Mouse (Mus musculus): ENCODE results near the gene Pecam1. TPM values are rescaled to one million over a fixed set of nuclear protein-coding genes. Genes with fewer than 3 reads are reported as not detected.
"Not testable (repeated sequence)": the region's sequence is repeated elsewhere in the genome, so short reads cannot be mapped to it uniquely, and the experiment has no call there.

The Pecam1 gene
- polyA plus RNA-seq, 1 experiment from 2014 or later: 20.2 TPM

DNA sequence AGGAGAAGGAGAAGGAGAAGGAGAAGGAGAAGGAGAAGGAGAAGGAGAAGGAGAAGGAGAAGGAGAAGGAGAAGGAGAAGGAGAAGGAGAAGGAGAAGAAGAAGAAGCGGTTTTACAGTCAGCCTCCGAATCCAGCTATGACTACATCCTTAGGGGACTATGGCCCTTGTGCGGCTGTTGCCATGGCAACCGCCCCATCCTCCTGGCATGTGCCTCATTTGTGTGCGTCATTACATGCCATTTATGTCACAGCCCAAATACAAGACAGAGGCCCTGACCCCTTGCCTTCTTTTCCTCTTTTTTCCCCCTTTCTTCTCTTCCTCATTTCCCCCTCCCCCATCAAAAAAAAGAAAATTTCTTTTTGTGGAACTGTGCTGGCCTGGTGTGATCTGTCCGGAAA is 9.2 kb downstream of the Pecam1 start:
- WGBS: 75% methylated on average over 6 of the region's 6 CpGs
- TF ChIP-seq EP300 (optimal IDR thresholded peaks at IDR 0.05): no peak
- no peak for TF ChIP-seq CTCF (IDR thresholded peaks at IDR 0.05; ENCODE audit: low read depth)

DNA sequence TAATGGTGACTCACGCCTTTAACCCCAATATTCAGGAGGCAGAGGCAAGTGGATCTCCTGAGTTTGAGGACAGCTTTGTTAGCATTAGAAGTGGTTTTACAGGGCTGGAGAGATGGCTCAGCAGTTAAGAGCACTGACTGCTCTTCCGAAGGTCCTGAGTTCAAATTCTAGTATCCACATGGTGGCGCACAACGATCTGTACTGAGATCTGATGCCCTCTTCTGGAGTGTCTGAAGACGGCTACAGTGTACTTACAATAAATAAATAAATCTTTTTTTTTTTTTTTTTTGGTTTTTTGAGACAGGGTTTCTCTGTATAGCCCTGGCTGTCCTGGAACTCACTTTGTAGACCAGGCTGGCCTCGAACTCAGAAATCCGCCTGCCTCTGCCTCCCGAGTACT is 9.7 kb downstream of the Pecam1 start:
- not testable (repeated sequence) for ATAC-seq (ENCODE audit: low FRiP score, low TSS enrichment); H3K4me2 ChIP-seq (replicated peaks; ENCODE audit: low read depth)
- 92% methylated on average over 5 of the region's 8 CpGs for WGBS

More for the DNA sequence above, 9.2 kb downstream of the Pecam1 start:
- no peak for ATAC-seq (ENCODE audit: low FRiP score, low TSS enrichment)
- H3K9ac ChIP-seq (ENCODE audit: low read length): no peak overlapping the region
- no peak for DNase-seq (ENCODE audit: low spot score)
- H3K9me3 ChIP-seq (ENCODE audit: control insufficient read depth, low read length): no peaks in the 10 kb centered on the region
- no peak overlapping the region for H3K4me3 ChIP-seq (ENCODE audit: low read depth, low read length)
- H3K27me3 ChIP-seq (ENCODE audit: control insufficient read depth, insufficient read depth, low read length): no peaks in the 10 kb centered on the region
- H3K36me3 ChIP-seq (ENCODE audit: control insufficient read depth, insufficient read depth, low read length): no peaks in the 10 kb centered on the region
- no peaks in the 10 kb centered on the region for H3K4me1 ChIP-seq (replicated peaks; ENCODE audit: control insufficient read depth, insufficient read depth)
- H3K27ac ChIP-seq (replicated peaks): no peak overlapping the region
- H3K4me2 ChIP-seq (replicated peaks; ENCODE audit: low read depth): no peak overlapping the region

DNA sequence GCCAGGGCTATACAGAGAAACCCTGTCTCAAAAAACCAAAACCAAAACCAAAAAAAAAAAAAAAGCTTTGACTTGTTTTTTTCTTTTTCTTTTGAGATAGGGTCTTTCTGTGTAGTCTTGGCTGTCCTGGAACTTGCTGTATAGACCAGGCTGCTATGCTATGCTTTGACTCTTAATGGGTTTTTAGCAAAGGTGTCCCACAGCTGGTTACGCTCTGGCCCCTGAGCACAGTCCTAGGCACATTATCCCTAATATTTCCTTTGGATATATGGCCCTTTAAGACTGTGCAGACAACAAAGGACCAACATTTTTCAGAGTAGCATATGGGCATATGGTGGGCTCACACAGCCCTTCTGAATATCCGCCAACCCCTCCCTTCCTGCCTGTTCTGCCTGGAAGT is 11.3 kb downstream of the Pecam1 start:
- Histone ChIP-seq H3K4me2 (replicated peaks; ENCODE audit: low read depth) (no peak overlapping the region), H3K9ac (ENCODE audit: low read length) (no peak overlapping the region), H3K27ac (replicated peaks) (no peak overlapping the region), H3K9me3 (ENCODE audit: control insufficient read depth, low read length) (no peaks in the 10 kb centered on the region), H3K27me3 (ENCODE audit: control insufficient read depth, insufficient read depth, low read length) (no peaks in the 10 kb centered on the region), H3K4me1 (replicated peaks; ENCODE audit: control insufficient read depth, insufficient read depth) (no peaks in the 10 kb centered on the region), H3K36me3 (ENCODE audit: control insufficient read depth, insufficient read depth, low read length) (no peaks in the 10 kb centered on the region), H3K4me3 (ENCODE audit: low read depth, low read length) (no peak overlapping the region)
- DNase-seq (ENCODE audit: low spot score) (no peak), ATAC-seq (ENCODE audit: low FRiP score, low TSS enrichment) (no peak)
- TF ChIP-seq EP300 (optimal IDR thresholded peaks at IDR 0.05): no peak
- no peak for TF ChIP-seq CTCF (IDR thresholded peaks at IDR 0.05; ENCODE audit: low read depth)
- WGBS: 93% methylated on average over 2 of the region's 2 CpGs

More for the DNA sequence above, 9.7 kb downstream of the Pecam1 start:
- TF ChIP-seq CTCF (IDR thresholded peaks at IDR 0.05; ENCODE audit: low read depth): peak; percentile 21; the same call in 1 of the 2 replicates
- H3K9me3 ChIP-seq (ENCODE audit: control insufficient read depth, low read length); DNase-seq (ENCODE audit: low spot score); H3K4me1 ChIP-seq (replicated peaks; ENCODE audit: control insufficient read depth, insufficient read depth); H3K27ac ChIP-seq (replicated peaks); H3K27me3 ChIP-seq (ENCODE audit: control insufficient read depth, insufficient read depth, low read length); H3K36me3 ChIP-seq (ENCODE audit: control insufficient read depth, insufficient read depth, low read length); H3K4me3 ChIP-seq (ENCODE audit: low read depth, low read length); H3K9ac ChIP-seq (ENCODE audit: low read length): not testable (repeated sequence)

DNA sequence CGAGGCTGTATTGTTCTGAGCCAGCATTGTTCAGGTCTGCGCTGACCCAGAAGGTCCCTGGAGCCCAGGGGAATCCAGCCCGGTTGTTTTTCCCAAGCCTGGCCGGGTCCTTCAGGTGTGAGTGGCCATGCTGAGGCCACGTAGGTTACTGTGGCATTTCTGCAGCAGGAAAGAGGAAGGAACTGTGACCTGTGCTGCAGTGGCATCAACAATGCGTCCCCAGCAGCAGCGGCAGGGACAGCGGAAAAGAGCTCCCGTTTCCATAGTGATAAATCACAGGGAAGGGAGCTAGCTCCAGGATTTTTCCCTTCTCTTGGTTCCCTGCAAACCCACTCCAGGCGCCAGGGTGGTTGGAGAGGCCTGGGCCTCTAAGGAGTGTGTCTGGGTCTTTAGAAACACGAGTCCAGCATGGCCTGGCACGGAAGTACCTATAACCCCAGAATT is 13.2 kb downstream of the Pecam1 start:
- Histone ChIP-seq H3K27ac (replicated peaks) (no peak overlapping the region), H3K4me3 (ENCODE audit: low read depth, low read length) (no peak overlapping the region), H3K4me2 (replicated peaks; ENCODE audit: low read depth) (no peak overlapping the region), H3K4me1 (replicated peaks; ENCODE audit: control insufficient read depth, insufficient read depth) (no peaks in the 10 kb centered on the region), H3K9ac (ENCODE audit: low read length) (no peak overlapping the region), H3K36me3 (ENCODE audit: control insufficient read depth, insufficient read depth, low read length) (no peaks in the 10 kb centered on the region), H3K9me3 (ENCODE audit: control insufficient read depth, low read length) (no peaks in the 10 kb centered on the region), H3K27me3 (ENCODE audit: control insufficient read depth, insufficient read depth, low read length) (no peaks in the 10 kb centered on the region)
- DNase-seq (ENCODE audit: low spot score): no peak
- TF ChIP-seq CTCF (IDR thresholded peaks at IDR 0.05; ENCODE audit: low read depth) (no peak), EP300 (optimal IDR thresholded peaks at IDR 0.05) (no peak)
- ATAC-seq (ENCODE audit: low FRiP score, low TSS enrichment): peak; percentile 36; the same call in 1 of the 2 replicates
- WGBS: 40% methylated on average over 12 of the region's 12 CpGs

DNA sequence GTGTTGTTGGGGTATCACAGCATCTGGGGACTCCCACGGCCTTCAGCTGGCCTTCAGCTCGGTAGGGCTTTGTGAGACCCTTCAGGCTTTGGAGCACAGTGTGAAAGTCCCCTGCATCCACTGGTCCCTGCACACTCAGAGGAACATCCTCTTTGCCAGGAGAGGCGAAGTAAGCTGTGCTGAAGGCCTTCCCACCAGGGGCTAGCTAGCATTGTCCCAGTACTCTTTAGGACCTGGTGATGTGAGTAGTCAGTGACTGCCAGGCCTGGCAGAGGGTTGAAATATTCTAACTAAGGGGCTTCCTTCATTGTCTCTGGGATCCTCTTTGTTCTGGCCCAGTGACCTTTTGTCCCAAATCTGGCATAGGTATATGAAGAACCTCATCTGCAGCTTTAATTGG is 13.8 kb downstream of the Pecam1 start:
- no peak for ATAC-seq (ENCODE audit: low FRiP score, low TSS enrichment)
- Histone ChIP-seq H3K4me1 (replicated peaks; ENCODE audit: control insufficient read depth, insufficient read depth) (no peaks in the 10 kb centered on the region), H3K4me3 (ENCODE audit: low read depth, low read length) (no peak overlapping the region), H3K27ac (replicated peaks) (no peak overlapping the region), H3K9me3 (ENCODE audit: control insufficient read depth, low read length) (no peaks in the 10 kb centered on the region), H3K9ac (ENCODE audit: low read length) (no peak overlapping the region), H3K27me3 (ENCODE audit: control insufficient read depth, insufficient read depth, low read length) (no peaks in the 10 kb centered on the region), H3K36me3 (ENCODE audit: control insufficient read depth, insufficient read depth, low read length) (no peaks in the 10 kb centered on the region), H3K4me2 (replicated peaks; ENCODE audit: low read depth) (no peak overlapping the region)
- TF ChIP-seq EP300 (optimal IDR thresholded peaks at IDR 0.05): no peak
- no peak for TF ChIP-seq CTCF (IDR thresholded peaks at IDR 0.05; ENCODE audit: low read depth)
- DNase-seq (ENCODE audit: low spot score): no peak
- 84% methylated on average over 3 of the region's 3 CpGs for WGBS

DNA sequence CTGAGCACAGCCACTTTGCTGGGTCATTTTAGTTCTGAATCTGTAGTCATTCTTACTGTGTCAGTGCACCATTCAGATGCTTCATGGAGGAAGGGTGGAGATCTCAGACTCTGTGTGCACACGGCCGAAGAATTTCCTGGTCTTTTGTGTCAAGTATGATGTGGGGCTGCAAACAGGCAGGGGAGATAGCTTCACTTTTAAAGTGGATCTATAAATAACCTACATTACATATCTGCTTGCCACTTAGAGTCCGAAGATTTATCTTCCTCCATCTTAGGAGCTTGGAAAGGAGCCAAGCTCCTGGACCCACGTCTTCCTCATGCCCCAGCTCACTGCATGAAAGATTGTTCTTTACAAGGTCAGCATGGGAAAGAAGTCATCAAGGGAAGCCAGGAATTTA is 19.7 kb downstream of the Pecam1 start:
- Histone ChIP-seq H3K9ac (ENCODE audit: low read length) (no peak overlapping the region), H3K36me3 (ENCODE audit: control insufficient read depth, insufficient read depth, low read length) (no peaks in the 10 kb centered on the region), H3K4me2 (replicated peaks; ENCODE audit: low read depth) (no peak overlapping the region), H3K27me3 (ENCODE audit: control insufficient read depth, insufficient read depth, low read length) (no peaks in the 10 kb centered on the region), H3K27ac (replicated peaks) (no peak overlapping the region), H3K9me3 (ENCODE audit: control insufficient read depth, low read length) (no peaks in the 10 kb centered on the region), H3K4me3 (ENCODE audit: low read depth, low read length) (no peak overlapping the region), H3K4me1 (replicated peaks; ENCODE audit: control insufficient read depth, insufficient read depth) (no peaks in the 10 kb centered on the region)
- TF ChIP-seq CTCF (IDR thresholded peaks at IDR 0.05; ENCODE audit: low read depth) (no peak), EP300 (optimal IDR thresholded peaks at IDR 0.05) (no peak)
- ATAC-seq (ENCODE audit: low FRiP score, low TSS enrichment) (peak; percentile 59), DNase-seq (ENCODE audit: low spot score) (no peak)
- 19% methylated on average over 4 of the region's 4 CpGs for WGBS
